ENCODE assay signal across 21 mouse cellular contexts in genomic region chr6:69932297-69932696, GRCm38 (mm10).
"Had no signal": no experiment of that assay in that cellular context is flagged by ENCODE, and none has a peak within 500 bp of the region (broad histone marks: within the 10 kb centered on the region; RNA-seq: fewer than 3 reads in every experiment).

No protein-coding gene starts in this region.

- DNase-seq: cerebellum, adult 8-10 months; cerebellum, adult 9-10 months; cerebellum, adult 9-11 months; cerebellum, postnatal 10 days; cerebellum, postnatal 14 days; cerebellum, postnatal 25 days; cerebellum, postnatal 36 days; embryo, embryonic 11 days; forebrain, postnatal 0 days; gastrocnemius, adult 2 months; gastrocnemius, postnatal 10 days; gastrocnemius, postnatal 14 days; gastrocnemius, postnatal 25 days; gastrocnemius, postnatal 36 days; heart, adult 11 months; heart, adult 18-20 months; heart, adult 2 months had no signal

- ATAC-seq: forebrain, embryonic 13.5 days; forebrain, embryonic 14.5 days; forebrain, embryonic 15.5 days; forebrain, embryonic 16.5 days; forebrain, postnatal 0 days had no signal
